Comparison of ENCODE assay signal across 17 mouse cellular contexts in the genomic region with DNA sequence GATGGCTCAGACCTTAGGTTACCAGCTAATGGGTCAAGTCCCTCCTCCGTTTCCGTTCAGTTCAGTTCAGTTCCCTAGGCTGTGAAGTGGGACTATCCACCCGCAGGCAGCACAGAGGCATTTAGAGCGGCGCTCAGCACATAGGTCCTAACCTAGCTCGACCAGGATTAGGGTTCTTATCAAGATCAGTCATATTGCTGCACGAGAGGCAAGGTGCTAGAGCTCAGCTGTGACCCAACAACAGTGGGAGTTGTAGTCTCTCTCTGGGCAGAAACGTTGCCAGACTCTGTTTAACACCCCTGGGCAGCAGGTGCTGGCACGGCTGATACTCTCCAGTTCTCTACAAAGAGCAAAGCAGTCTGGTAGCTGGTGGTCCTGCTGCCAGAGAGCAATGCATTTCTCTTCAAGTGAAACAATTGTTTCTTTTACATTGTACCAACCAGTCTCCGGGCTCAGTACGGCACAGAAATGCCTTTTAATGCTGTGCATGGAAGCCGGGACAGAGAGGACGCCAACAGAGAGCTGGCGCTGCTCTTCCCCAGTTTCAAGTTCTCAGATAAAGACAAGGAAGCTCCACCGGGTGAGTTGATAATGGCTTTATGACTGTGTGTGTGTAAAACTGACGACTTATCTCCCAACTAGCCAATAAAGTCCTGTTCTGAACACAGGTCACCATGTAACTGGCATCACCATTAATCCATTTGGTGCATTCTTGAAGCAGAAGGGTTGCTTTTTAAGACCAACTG. TPM values are rescaled to one million over a fixed set of nuclear protein-coding genes. Genes with fewer than 3 reads are reported as not detected.
DNase-seq lines count a peak whose midpoint lies in the region; ATAC-seq and TF ChIP-seq lines count a peak whose summit lies in the region.
"Had no signal": no experiment of that assay in that cellular context is flagged by ENCODE, and none has a peak within 500 bp of the region (broad histone marks: within the 10 kb centered on the region; RNA-seq: fewer than 3 reads in every experiment).

No protein-coding gene starts in this region.

- peak; percentile 65 for ATAC-seq in erythroid progenitor cell, adult 5-6 weeks (replicated peaks; ENCODE audit: low FRiP score, poor library complexity, severe bottlenecking)
- peak; percentile 58 for ATAC-seq in liver, embryonic 16.5 days (ENCODE audit: low read depth)
- ATAC-seq: inflammation-experienced regulatory T-cells, adult 6 months; midbrain, embryonic 15.5 days had no signal

- no peaks in the 10 kb centered on the region for H3K9me3 ChIP-seq in MEL (replicated peaks; ENCODE audit: insufficient read depth, low read length)
- H3K9me3 ChIP-seq in liver, embryonic 16.5 days (replicated peaks; ENCODE audit: control insufficient read depth, low read length) = no peaks in the 10 kb centered on the region
- H3K9me3 ChIP-seq: limb, embryonic 13.5 days; midbrain, embryonic 15.5 days had no signal

- peaks cover 0 to 4% of the 10 kb centered on the region in 2 experiments; a peak in 1 of 4 replicates for H3K36me3 ChIP-seq in MEL (ENCODE audit: control insufficient read depth in 1 of 2, insufficient read depth in 2 of 2, low read length in 2 of 2)
- no peaks in the 10 kb centered on the region for H3K36me3 ChIP-seq in liver, embryonic 16.5 days (ENCODE audit: control insufficient read depth, insufficient read depth)
- H3K36me3 ChIP-seq: midbrain, embryonic 15.5 days had no signal

- no peaks in the 10 kb centered on the region for H3K27me3 ChIP-seq in MEL (ENCODE audit: control insufficient read depth in 1 of 2, insufficient read depth in 2 of 2, low read length in 2 of 2)
- no peaks in the 10 kb centered on the region for H3K27me3 ChIP-seq in liver, embryonic 16.5 days (ENCODE audit: control insufficient read depth, insufficient read depth, low read depth, low read length)
- H3K27me3 ChIP-seq: limb, embryonic 13.5 days; midbrain, embryonic 15.5 days had no signal

- peak overlapping the region; percentile 42 for H3K9ac ChIP-seq in MEL (ENCODE audit: control insufficient read depth, low read depth, low read length, poor library complexity, severe bottlenecking)
- no peak overlapping the region for H3K9ac ChIP-seq in liver, embryonic 16.5 days (ENCODE audit: low read depth, low read length)
- H3K9ac ChIP-seq: limb, embryonic 13.5 days; midbrain, embryonic 15.5 days had no signal

- H3K27ac ChIP-seq in MEL (ENCODE audit: control insufficient read depth, low read depth, low read length) = peak overlapping the region; percentile 67
- H3K27ac ChIP-seq in liver, embryonic 16.5 days (ENCODE audit: low read length) = no peak overlapping the region
- no peak overlapping the region for H3K27ac ChIP-seq in layer of hippocampus, adult 2 months
- H3K27ac ChIP-seq: heart, adult 2 months; left cerebral cortex, adult 2 months; limb, embryonic 13.5 days; midbrain, embryonic 15.5 days had no signal

- no peak for TF ChIP-seq CTCF in MEL (IDR thresholded peaks at IDR 0.05 in 2 of 3, conservative IDR thresholded peaks at IDR 0.05 in 1 of 3; ENCODE audit: control insufficient read depth in 1 of 3, insufficient read depth in 1 of 3, low read depth in 2 of 3, low read length in 3 of 3, poor library complexity in 1 of 3, severe bottlenecking in 1 of 3)
- no peak for TF ChIP-seq CTCF in layer of hippocampus, adult 2 months (conservative IDR thresholded peaks at IDR 0.05)

- peak; percentile 45 to 62; a peak in 2 of 4 replicates for TF ChIP-seq EP300 in MEL (IDR thresholded peaks at IDR 0.05; ENCODE audit: low read depth in 1 of 2, low read length in 2 of 2)

- H3K4me2 ChIP-seq in liver, embryonic 16.5 days (ENCODE audit: low read depth, low read length) = peak overlapping the region; percentile 40
- H3K4me2 ChIP-seq: limb, embryonic 13.5 days; midbrain, embryonic 15.5 days had no signal

- H3K4me3 ChIP-seq in MEL (ENCODE audit: control insufficient read depth in 1 of 2, insufficient read depth in 1 of 2, low read depth in 2 of 2, low read length in 2 of 2) = peak overlapping the region; percentile 52 to 53
- no peak overlapping the region for H3K4me3 ChIP-seq in liver, embryonic 16.5 days (ENCODE audit: low read depth, low read length)
- no peak overlapping the region for H3K4me3 ChIP-seq in layer of hippocampus, adult 2 months
- H3K4me3 ChIP-seq: heart, adult 2 months; left cerebral cortex, adult 2 months; limb, embryonic 13.5 days; midbrain, embryonic 15.5 days had no signal

- no peak for TF ChIP-seq RAD21 in MEL (IDR thresholded peaks at IDR 0.05; ENCODE audit: low read depth, low read length)

- peaks cover 5 to 13% of the 10 kb centered on the region in 2 experiments; a peak in 3 of 4 replicates for H3K4me1 ChIP-seq in MEL (ENCODE audit: control insufficient read depth in 1 of 2, insufficient read depth in 2 of 2, low read length in 2 of 2)
- peaks cover 6% of the 10 kb centered on the region; the same call in 1 of the 2 replicates for H3K4me1 ChIP-seq in liver, embryonic 16.5 days (ENCODE audit: control insufficient read depth, low read depth, low read length)
- H3K4me1 ChIP-seq: midbrain, embryonic 15.5 days had no signal

- H3K79me2 ChIP-seq in MEL (ENCODE audit: control insufficient read depth, insufficient read depth, low read length, poor library complexity) = no peaks in the 10 kb centered on the region

- 26% methylated on average over 16 of the region's 16 CpGs for WGBS in liver, embryonic 16.5 days (ENCODE audit: insufficient replicate concordance)

- peak; percentile 36 to 51 for DNase-seq in cerebellum, postnatal 10 days
- no peak for DNase-seq in cerebellum, adult 11 months
- DNase-seq in MEL (ENCODE audit: low read depth, low spot score) = peak; percentile 83
- DNase-seq in adrenal gland, postnatal 10 days = no peak
- DNase-seq in embryo, embryonic 10 days (ENCODE audit: low spot score) = no peak
- DNase-seq in layer of hippocampus, adult 2 months (ENCODE audit: low spot score in 2 of 2) = no peak
- DNase-seq: heart, adult 2 months had no signal

- TF ChIP-seq POLR2A in MEL (IDR thresholded peaks at IDR 0.05; ENCODE audit: control insufficient read depth in 1 of 2, insufficient read depth in 1 of 2, low read depth in 1 of 2, low read length in 2 of 2, poor library complexity in 1 of 2) = peak in 1 of 2 experiments; percentile 32; a peak in 1 of 4 replicates

TF ChIP-seq in MEL, 35 proteins besides CTCF, POLR2A, EP300 and RAD21:
- TF ChIP-seq ZMIZ1 (IDR thresholded peaks at IDR 0.05; ENCODE audit: low read depth, low read length) (0 out of 2 replicates have a peak, but pooled peaks have one; percentile 36), TBP (IDR thresholded peaks at IDR 0.05; ENCODE audit: low read depth, low read length) (peak; percentile 74), GATA1 (IDR thresholded peaks at IDR 0.05; ENCODE audit: low read depth, low read length) (peak; percentile 71), ETS1 (IDR thresholded peaks at IDR 0.05; ENCODE audit: low read depth, low read length) (peak; percentile 30; the same call in 1 of the 2 replicates), SIN3A (IDR thresholded peaks at IDR 0.05; ENCODE audit: low read length) (peak; percentile 47; the same call in 1 of the 2 replicates), USF2 (IDR thresholded peaks at IDR 0.05; ENCODE audit: borderline replicate concordance in 1 of 2, insufficient read depth in 1 of 2, low read depth in 1 of 2, low read length in 2 of 2) (no peak), ZC3H11A (IDR thresholded peaks at IDR 0.05; ENCODE audit: low read depth, low read length) (no peak), MYC (IDR thresholded peaks at IDR 0.05; ENCODE audit: low read depth, low read length) (no peak), TCF12 (IDR thresholded peaks at IDR 0.05; ENCODE audit: low read depth, low read length) (0 out of 2 replicates have a peak, but pooled peaks have one; percentile 46), NELFE (IDR thresholded peaks at IDR 0.05; ENCODE audit: low read depth, low read length) (peak; percentile 47; the same call in 1 of the 2 replicates), ELF1 (IDR thresholded peaks at IDR 0.05; ENCODE audit: low read depth, low read length) (peak; percentile 52; the same call in 1 of the 2 replicates), HCFC1 (IDR thresholded peaks at IDR 0.05; ENCODE audit: low read depth, low read length) (0 out of 2 replicates have a peak, but pooled peaks have one; percentile 38), MXI1 (IDR thresholded peaks at IDR 0.05; ENCODE audit: low read depth, low read length) (peak; percentile 53; the same call in 1 of the 2 replicates)

RNA-seq across cellular contexts. Expression of a gene that starts 19.2 kb away (rescaled TPM):
- total RNA-seq in MEL (2012; rRNA removed) = 0.52 and 0.92 TPM in 2 replicates
- polyA plus RNA-seq in MEL (2012; ENCODE audit: insufficient read depth in 1 of 2, insufficient read length in 2 of 2, low read depth in 1 of 2, low replicate concordance in 2 of 2, missing spikeins in 1 of 2) = under 1 TPM in 1 of 2 experiments, not detected in 1; 0.40 TPM
- total RNA-seq in erythroid progenitor cell, adult 5-6 weeks (2015; ENCODE audit: low replicate concordance) = not detected in 2 replicates
- total RNA-seq in erythroid progenitor cell, adult 5-6 weeks (2017; ENCODE audit: low replicate concordance) = 1.2 TPM in 1 of 2 replicates, not detected in the other
- not detected in 2 replicates for polyA plus RNA-seq in liver, embryonic 16.5 days (2015; fragmentation: Nextera tagmentation; extraction: Ambion mirVana)
- total RNA-seq in adrenal gland, postnatal 10 days (2021) = not detected
- total RNA-seq in layer of hippocampus, adult 2 months (2021) = under 1 TPM; 0.61 to 0.77 TPM
- total RNA-seq: common myeloid progenitor, adult 5-6 weeks; ES-E14; heart, adult 2 months; heart, postnatal 25 days; left cerebral cortex, adult 2 months had no signal
- polyA plus RNA-seq: inflammation-experienced regulatory T-cells, adult 6 months; limb, embryonic 13.5 days; neural tube, embryonic 11.5 days had no signal

RNA-seq across cellular contexts. Expression of a gene that starts 33.3 kb away (rescaled TPM):
- not detected in 2 replicates for total RNA-seq in MEL (2012; rRNA removed)
- under 1 TPM in 1 of 2 experiments, not detected in 1; 0.17 TPM for polyA plus RNA-seq in MEL (2012; ENCODE audit: insufficient read depth in 1 of 2, insufficient read length in 2 of 2, low read depth in 1 of 2, low replicate concordance in 2 of 2, missing spikeins in 1 of 2)
- 14.3 TPM in 1 of 2 replicates, not detected in the other for total RNA-seq in erythroid progenitor cell, adult 5-6 weeks (2015; ENCODE audit: low replicate concordance)
- total RNA-seq in erythroid progenitor cell, adult 5-6 weeks (2017; ENCODE audit: low replicate concordance) = 0.08 and 0.13 TPM in 2 replicates
- polyA plus RNA-seq in liver, embryonic 16.5 days (2015; fragmentation: Nextera tagmentation; extraction: Ambion mirVana) = 3.3 and 3.8 TPM in 2 replicates
- total RNA-seq in adrenal gland, postnatal 10 days (2021) = 10 to 100 TPM; 31.7 to 39.4 TPM
- total RNA-seq in layer of hippocampus, adult 2 months (2021) = 100 to 1,000 TPM; 138 to 141 TPM

Comparison
In these comparisons a context has a peak if more than half of its experiments do, and no peak if none do; other contexts are left out.
1. DNase-seq: peak in cerebellum, postnatal 10 days (2 of 2) and MEL (single experiment); none in cerebellum, adult 11 months (single experiment), adrenal gland, postnatal 10 days (single experiment), embryo, embryonic 10 days (single experiment) and layer of hippocampus, adult 2 months (0 of 2).
2. H3K4me3 ChIP-seq: peak in MEL (2 of 2); none in liver, embryonic 16.5 days (single experiment) and layer of hippocampus, adult 2 months (single experiment).